Mouse (Mus musculus): ENCODE results near the gene Plxnd1.
A peak's percentile ranks its signal among the peaks of the same experiment; 100 is the strongest.

The Plxnd1 gene

GRCm38 (mm10) chr6:115957681-115958080, 37.1 kb downstream of the Plxnd1 start:
- no peak for DNase-seq (ENCODE audit: low spot score in 2 of 2)

GRCm38 (mm10) chr6:115956922-115957601, 37.7 kb downstream of the Plxnd1 start:
- DNase-seq (ENCODE audit: low spot score in 2 of 2), result peak in 1 of 2 experiments; percentile 53

- DNase-seq (ENCODE audit: low spot score in 2 of 2), result no peak
Measured at GRCm38 (mm10) chr6:115956418-115956921, 38.3 kb downstream of the Plxnd1 start.

- DNase-seq (ENCODE audit: low spot score in 2 of 2), result no peak
Measured at GRCm38 (mm10) chr6:115955664-115956063, 39.1 kb downstream of the Plxnd1 start.

- no peak for DNase-seq (ENCODE audit: low spot score in 2 of 2)
Measured at GRCm38 (mm10) chr6:115955169-115955568, 39.6 kb downstream of the Plxnd1 start.

- no peak for DNase-seq (ENCODE audit: low spot score in 2 of 2)
Measured at GRCm38 (mm10) chr6:115954506-115955074, 40.2 kb downstream of the Plxnd1 start.

- no peak for DNase-seq (ENCODE audit: low spot score in 2 of 2)
Measured at GRCm38 (mm10) chr6:115946389-115946788, 48.4 kb downstream of the Plxnd1 start.

- no peak for DNase-seq (ENCODE audit: low spot score in 2 of 2)
Measured at GRCm38 (mm10) chr6:115945633-115946032, 49.2 kb downstream of the Plxnd1 start.

GRCm38 (mm10) chr6:115944638-115945037, 50.2 kb downstream of the Plxnd1 start, which contains the start of gene H1foo:
TSS of gene H1foo (plus strand) at chr6:115944938.
- no peak for DNase-seq (ENCODE audit: low spot score in 2 of 2)

GRCm38 (mm10) chr6:115943498-115944427, 51.0 kb downstream of the Plxnd1 start:
- no peak for DNase-seq (ENCODE audit: low spot score in 2 of 2)

- no peak for DNase-seq (ENCODE audit: low spot score in 2 of 2)
Measured at GRCm38 (mm10) chr6:115941128-115941527, 53.7 kb downstream of the Plxnd1 start.

GRCm38 (mm10) chr6:115940603-115941002, 54.2 kb downstream of the Plxnd1 start:
- no peak for DNase-seq (ENCODE audit: low spot score in 2 of 2)

- no peak for DNase-seq (ENCODE audit: low spot score in 2 of 2)
Measured at GRCm38 (mm10) chr6:115938798-115939197, 56.0 kb downstream of the Plxnd1 start.

- no peak for DNase-seq (ENCODE audit: low spot score in 2 of 2)
Measured at GRCm38 (mm10) chr6:115938011-115938410, 56.8 kb downstream of the Plxnd1 start.

GRCm38 (mm10) chr6:115935544-115935943, 59.3 kb downstream of the Plxnd1 start:
- DNase-seq (ENCODE audit: low spot score in 2 of 2), result no peak

- DNase-seq (ENCODE audit: low spot score in 2 of 2), result no peak
Measured at GRCm38 (mm10) chr6:115932391-115932790, 62.4 kb downstream of the Plxnd1 start.

GRCm38 (mm10) chr6:115931639-115932038, 63.2 kb downstream of the Plxnd1 start, which contains the start of gene Rho:
TSS of gene Rho (plus strand) at chr6:115931748.
- DNase-seq (ENCODE audit: low spot score in 2 of 2), result no peak

- no peak for DNase-seq (ENCODE audit: low spot score in 2 of 2)
Measured at GRCm38 (mm10) chr6:115930018-115930417, 64.8 kb downstream of the Plxnd1 start.

GRCm38 (mm10) chr6:115927292-115928242, 67.2 kb downstream of the Plxnd1 start:
- peak in 1 of 2 experiments; percentile 56 for DNase-seq (ENCODE audit: low spot score in 2 of 2)

GRCm38 (mm10) chr6:115926416-115926815, 68.4 kb downstream of the Plxnd1 start:
- no peak for DNase-seq (ENCODE audit: low spot score in 2 of 2)

- no peak for DNase-seq (ENCODE audit: low spot score in 2 of 2)
Measured at GRCm38 (mm10) chr6:115924829-115925228, 70.0 kb downstream of the Plxnd1 start.

Measured in right cerebral cortex, postnatal 10 days (tissue).